Mouse (Mus musculus) stomach, embryonic 16.5 days (tissue): ENCODE measurements around the gene AW146154. TPM values are rescaled to one million over a fixed set of nuclear protein-coding genes. Genes with fewer than 3 reads are reported as not detected.
"Not testable (repeated sequence)": the region's sequence is repeated elsewhere in the genome, so short reads cannot be mapped to it uniquely, and the experiment has no call there.

Source experiments
- ATAC-seq: fragments of 200-750 bp; cut with Nextera tagmentation; 2 replicates; pipeline ENCODE4 v1.8.0; 2017; ENCODE audit warnings: moderate number of reproducible peaks, moderate TSS enrichment; ENCODE audit not compliant: insufficient read depth, low FRiP score
- H3K27ac ChIP-seq: fragments of 300-500 bp; sonication (generic); 2 replicates; pipeline ENCODE4 v1.5.1; 2014; ENCODE audit warnings: low read length
- H3K27me3 ChIP-seq: fragments of 300-500 bp; sonication (generic); 2 replicates; pipeline ENCODE4 v1.6.1; 2014; ENCODE audit warnings: low read length, control low read depth, mixed read lengths; ENCODE audit not compliant: control insufficient read depth, insufficient read depth
- H3K36me3 ChIP-seq: fragments of 300-500 bp; sonication (generic); 2 replicates; pipeline ENCODE4 v1.6.1; 2014; ENCODE audit warnings: low read length; ENCODE audit not compliant: control insufficient read depth, insufficient read depth
- H3K4me1 ChIP-seq: fragments of 300-500 bp; sonication (generic); 2 replicates; pipeline ENCODE4 v1.6.1; 2014; ENCODE audit warnings: low read length, control low read depth, mixed read lengths; ENCODE audit not compliant: control insufficient read depth, insufficient read depth
- H3K4me2 ChIP-seq: fragments of 300-500 bp; sonication (generic); 2 replicates; pipeline ENCODE4 v1.6.1; 2014; ENCODE audit warnings: low read depth, low read length, mixed read lengths
- H3K4me3 ChIP-seq: fragments of 300-500 bp; sonication (generic); replicated peaks from 2 replicates; pipeline ENCODE4 v1.5.1; 2014; ENCODE audit warnings: mild to moderate bottlenecking, low read length
- H3K9ac ChIP-seq: fragments of 300-500 bp; sonication (generic); 2 replicates; pipeline ENCODE4 v1.6.1; 2014; ENCODE audit warnings: low read length
- H3K9me3 ChIP-seq: fragments of 300-500 bp; sonication (generic); replicated peaks from 2 replicates; pipeline ENCODE4 v1.6.1; 2016; ENCODE audit warnings: low read length, control low read depth; ENCODE audit not compliant: control insufficient read depth
- whole genome bisulfite sequencing: fragments of 180-500 bp; shearing (Covaris S2); extraction: QIAGEN DNeasy Blood & Tissue Kit; methylation state at CpG from one replicate; pipeline ENCODE4 v1.1.7; 2014; 5-methylcytosine and 5-hydroxymethylcytosine counted together
- polyA plus RNA-seq: library from polyadenylated mRNA; unstranded; fragments of >200 nt; fragmentation: Nextera tagmentation; extraction: Ambion mirVana; gene quantifications from 2 replicates; pipeline ENCODE4 v1.2.1, GENCODE M21; 2015

AW146154 gene
- polyA plus RNA-seq, 1 experiment from 2014 or later, result 9.5 TPM

DNA sequence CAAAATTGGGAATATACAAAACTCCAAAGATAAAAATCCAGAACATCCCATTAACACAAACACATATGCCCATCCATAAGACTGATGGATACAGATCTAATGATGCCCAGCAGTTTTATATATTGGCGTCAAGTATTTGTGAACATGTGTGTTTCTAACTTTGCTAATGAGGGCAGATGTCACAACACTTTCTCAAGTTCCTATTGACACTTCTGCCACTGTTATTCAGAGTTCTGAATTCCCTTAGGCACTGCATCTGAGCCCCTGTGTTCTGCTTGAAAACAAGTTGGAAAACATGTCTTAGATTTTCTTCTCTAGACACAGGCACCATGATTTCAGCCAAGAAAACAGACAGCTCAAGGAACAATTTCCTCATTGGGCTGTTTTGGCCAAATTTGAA lies 51.1 kb downstream of the AW146154 start, which contains the start of gene Vmn2r57:
Gene Vmn2r57, minus strand, starts transcription at position 101 of the 400 bp plus-strand sequence.
- H3K9me3 ChIP-seq, H3K4me2 ChIP-seq, H3K27me3 ChIP-seq, H3K4me1 ChIP-seq, H3K36me3 ChIP-seq, ATAC-seq, H3K27ac ChIP-seq, H3K4me3 ChIP-seq, H3K9ac ChIP-seq: not testable (repeated sequence)
- WGBS, result 61% methylated on average over 1 of the region's 1 CpGs

Other genes starting within 250 kb of the AW146154 start
- 12.0 and 12.2 TPM in 2 replicates for gene AI987944, start 106.5 kb downstream of the AW146154 start, polyA plus RNA-seq
- gene Vmn2r57, start 51.2 kb downstream of the AW146154 start, polyA plus RNA-seq, result 0.22 and 0.31 TPM in 2 replicates
- 0.18 TPM in 1 of 2 replicates, not detected in the other for gene Gm20449, start 473 bp downstream of the AW146154 start, polyA plus RNA-seq
- not detected in 2 replicates for gene Gm6871, start 73.8 kb upstream of the AW146154 start, polyA plus RNA-seq
- 10.4 and 12.0 TPM in 2 replicates for gene 2610021A01Rik, start 99.3 kb upstream of the AW146154 start, polyA plus RNA-seq
- gene Zfp788, start 133.3 kb upstream of the AW146154 start, polyA plus RNA-seq, result 9.0 and 11.0 TPM in 2 replicates